Mouse (Mus musculus): ENCODE measurements around the gene Syngr2. TPM values are rescaled to one million over a fixed set of nuclear protein-coding genes. Genes with fewer than 3 reads are reported as not detected.

The Syngr2 gene
- total RNA-seq (2021), result 10 to 100 TPM; 90.3 to 95.1 TPM
- long read RNA-seq, experiment 1, transcript Syngr2-201 (4 exons, 1,520 nt), result major isoform, 137 of 144 reads
- long read RNA-seq, experiment 1, partial matches to known transcripts, result 3 of 144 reads
- long read RNA-seq, experiment 1, other reads (novel, unspliced or antisense), result 0 of 144 reads
- long read RNA-seq, experiment 2, transcript Syngr2-201 (4 exons, 1,520 nt), result major isoform, 141 of 148 reads
- long read RNA-seq, experiment 2, partial matches to known transcripts, result 2 of 148 reads
- long read RNA-seq, experiment 2, other reads (novel, unspliced or antisense), result 1 of 148 reads

DNA sequence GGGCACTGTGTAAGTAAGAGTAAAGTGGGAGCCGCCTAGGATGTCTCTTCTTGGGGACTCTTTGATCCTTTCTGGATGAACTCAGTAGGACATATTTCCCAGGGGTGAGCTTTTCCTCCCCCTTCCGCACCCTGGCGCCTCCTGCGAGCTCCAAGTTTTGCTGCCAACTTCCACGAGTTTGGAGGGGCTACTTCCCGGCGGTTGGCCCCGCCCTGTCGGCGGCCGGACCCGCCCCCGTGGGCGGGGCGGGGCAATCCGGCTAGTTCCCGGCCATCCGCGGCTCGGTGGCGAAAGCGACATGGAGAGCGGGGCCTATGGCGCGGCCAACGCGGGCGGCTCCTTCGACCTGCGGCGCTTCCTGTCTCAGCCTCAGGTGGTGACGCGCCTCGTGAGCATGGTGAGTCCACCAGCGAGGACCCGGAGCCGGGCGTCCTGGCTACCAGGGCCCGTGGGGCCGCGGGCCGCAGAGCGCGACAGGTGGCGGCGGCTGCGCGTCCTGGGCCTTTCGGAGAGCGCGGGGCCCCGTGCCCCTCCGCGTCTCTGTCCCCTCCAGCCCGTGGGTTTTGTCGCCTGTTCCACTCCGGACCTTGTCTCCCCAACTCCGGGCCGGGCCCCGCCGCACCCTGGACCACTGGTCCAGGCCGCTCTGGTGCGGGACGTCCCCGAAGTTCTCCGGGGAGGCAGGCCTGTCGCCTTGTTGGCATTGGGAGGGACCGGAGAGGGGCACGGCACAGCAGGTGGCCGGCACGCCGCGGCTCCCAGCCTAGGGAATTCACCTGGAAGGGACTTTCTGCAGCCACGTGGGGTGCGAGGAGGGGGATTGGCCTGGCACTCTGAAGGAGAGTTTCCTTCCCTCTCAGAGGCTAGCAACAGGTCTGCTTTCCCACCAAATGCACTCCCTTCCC is at the start of gene Syngr2, which contains the start of gene Gm20708:
Gene Syngr2, plus strand, starts transcription at position 262 of the 905 bp plus-strand sequence.
Gene Gm20708, plus strand, starts transcription at position 262 of the 905 bp plus-strand sequence.
- peak; percentile 77 for DNase-seq

DNA sequence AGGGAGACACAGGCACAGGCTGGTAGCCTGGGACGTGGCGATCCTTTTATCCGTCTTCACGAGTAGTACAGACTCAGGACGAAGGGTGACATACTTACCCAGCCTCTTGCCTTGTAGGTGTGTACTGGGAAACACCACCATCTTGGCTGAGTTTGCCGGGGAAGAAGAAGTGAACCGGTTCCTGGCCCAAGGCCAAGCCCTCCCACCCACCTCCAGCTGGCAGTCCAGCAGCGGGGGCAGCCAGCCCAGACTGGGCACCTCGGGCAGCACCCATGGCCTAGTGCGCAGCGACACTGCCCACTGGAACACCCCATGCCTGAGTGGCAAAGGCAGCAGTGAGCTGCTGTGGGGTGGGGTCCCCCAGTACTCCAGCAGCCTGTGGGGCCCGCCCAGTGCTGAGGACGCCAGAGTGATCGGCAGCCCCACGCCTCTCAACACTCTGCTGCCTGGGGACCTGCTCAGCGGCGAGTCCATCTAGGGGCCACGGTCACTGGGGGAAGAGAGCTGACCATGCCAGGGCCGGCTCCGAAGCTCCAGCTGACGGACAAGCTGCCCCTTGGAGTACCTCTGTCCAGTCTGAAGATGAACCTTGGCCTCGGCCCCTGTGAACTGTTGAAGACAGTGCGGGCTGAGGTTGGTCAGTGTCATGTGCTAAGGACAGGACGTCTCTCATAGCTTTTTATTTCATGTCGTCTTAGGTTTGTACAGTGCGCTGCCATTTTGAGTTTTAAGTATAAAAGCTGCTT is 48.9 kb upstream of the Syngr2 start:
- DNase-seq, result no peak

DNA sequence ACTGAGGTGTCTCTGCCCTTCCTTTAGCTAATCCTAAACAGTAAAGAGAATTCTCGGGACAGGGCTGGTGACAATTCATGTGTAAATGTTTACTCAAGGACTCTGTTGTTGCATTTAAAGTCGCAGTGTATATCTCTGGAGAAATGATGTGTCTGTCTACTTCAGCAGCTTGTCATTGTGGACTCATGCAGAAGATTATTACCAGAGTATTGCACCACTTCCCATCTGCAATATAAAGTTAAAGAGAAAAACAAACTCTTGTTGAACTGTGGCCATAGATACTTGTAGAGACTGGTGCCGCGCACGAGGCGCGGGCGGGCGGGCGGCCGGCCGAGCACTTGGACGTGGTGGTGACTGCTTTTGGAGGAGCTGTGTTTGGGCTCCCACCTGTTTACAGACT is 47.7 kb upstream of the Syngr2 start:
- DNase-seq, result no peak

DNA sequence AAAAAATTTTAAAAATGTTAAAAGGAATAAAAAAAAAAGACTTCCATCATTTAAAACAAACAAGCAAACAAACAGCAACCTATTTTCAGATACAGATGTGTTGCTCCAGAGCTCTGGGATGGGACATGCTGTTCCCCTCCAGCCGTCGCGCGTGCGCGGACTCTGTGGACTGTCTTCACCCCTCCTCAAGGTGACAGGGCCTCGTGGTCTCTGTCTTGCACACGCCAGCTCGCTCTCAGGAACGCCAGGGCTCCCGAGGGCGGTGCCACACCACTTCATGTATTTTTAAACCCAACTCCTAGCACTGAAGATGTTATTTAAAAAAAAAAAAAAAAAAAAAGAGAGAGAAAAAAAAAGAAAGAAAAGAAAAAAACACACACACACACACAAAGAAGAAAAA is 47.2 kb upstream of the Syngr2 start:
- DNase-seq, result no peak

DNA sequence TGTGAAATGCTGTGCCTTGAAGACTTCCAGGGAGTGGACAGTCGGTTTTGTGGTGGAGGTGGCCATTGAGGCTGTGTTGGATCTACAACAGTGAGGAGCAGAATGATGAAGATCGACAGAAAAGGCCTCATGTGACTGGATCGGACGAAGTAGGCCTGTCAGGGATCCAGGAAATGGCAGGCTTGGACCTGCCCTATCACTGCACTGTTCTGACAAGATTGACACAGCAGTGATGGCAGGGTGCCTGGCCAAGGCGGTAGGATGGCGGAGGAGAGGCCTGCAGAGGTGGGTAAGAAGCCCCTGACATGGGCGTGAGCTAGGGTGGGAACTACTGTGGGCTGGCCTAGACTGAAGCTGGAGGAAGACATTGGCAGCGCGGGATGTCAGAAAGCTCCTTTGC is 45.1 kb upstream of the Syngr2 start:
- no peak for DNase-seq

DNA sequence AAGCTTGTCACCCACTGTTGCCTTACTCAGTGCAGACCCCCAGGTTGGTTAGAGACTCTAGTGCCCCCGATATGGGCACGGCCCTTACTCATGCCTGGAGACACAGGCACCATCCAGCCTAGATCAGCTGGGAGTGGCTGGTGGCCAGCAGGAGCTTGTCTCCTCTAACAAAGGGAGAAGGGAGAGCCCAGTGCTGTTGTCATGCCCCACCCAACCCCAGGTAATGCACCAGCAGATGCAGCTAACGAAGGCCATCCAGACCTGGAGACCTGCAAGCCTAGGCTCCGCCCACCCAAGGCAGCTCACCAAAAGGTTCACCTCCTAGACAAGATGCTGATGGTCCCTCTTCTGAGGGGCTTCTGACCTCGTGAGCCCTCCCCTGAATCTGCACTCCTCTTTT is 44.1 kb upstream of the Syngr2 start:
- no peak for DNase-seq

DNA sequence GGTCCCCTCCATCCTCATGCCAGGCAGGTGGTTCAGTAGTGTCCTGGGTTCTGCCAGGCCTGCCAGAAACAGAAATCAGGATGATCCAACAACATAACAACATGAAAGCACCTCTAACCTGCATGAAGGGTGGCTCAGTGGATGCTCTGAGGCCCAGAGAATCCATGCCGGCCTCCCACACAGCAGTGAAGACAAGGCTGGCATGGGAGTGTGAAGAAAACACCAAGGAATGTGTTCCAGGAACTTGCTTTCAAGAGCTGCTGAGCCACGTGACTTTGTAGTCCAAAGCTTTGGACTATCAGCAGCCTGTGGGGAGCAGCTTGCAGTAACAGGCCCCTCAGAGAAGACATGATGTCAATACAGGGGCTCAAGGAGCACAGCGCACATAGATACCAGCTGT is 43.2 kb upstream of the Syngr2 start:
- DNase-seq, result no peak

DNA sequence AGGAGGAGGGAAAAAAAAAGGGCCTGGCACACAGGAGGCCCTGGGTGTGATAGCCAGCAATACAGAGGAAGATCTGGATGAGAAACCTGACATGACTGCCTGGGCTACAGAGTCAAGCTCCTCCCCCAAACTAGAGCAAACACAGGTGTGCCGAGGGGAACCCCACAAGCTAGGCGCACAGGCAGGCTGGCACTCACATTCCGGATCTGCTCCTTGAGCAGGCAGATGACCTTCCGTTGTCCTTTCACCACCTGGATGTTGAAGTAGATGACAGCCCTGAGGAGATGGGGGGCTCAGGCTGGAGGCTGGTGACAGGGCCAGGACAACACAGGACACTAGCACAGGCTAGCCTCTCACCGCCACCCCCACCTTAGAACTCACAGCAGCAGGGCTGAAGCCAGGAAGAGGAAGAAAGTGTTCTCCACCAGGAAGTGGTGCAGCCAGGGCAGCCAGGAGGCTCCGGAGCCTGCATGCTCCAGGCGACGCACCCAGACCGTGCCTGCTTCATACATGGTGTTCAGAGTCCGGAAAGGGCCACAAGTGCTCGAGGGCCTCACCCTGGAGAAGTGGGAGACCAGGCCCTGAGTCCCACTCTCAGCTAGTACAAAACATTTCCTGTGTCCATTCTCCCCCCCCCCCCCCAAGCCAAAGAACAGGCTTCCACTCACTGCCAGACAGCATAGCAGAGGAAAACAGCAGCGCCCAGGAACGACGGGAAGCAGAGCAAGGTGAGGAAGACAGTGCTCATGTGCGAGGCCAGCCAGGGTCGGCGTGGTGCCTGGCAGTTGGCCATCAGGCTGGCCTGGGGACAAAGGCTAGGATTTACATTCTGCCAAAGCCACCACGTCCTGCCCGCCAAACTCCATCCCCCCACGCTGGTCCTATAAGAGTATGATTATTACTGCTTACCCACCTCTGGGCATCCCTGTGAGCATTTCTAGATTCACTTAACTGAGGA is 40.5 kb upstream of the Syngr2 start:
- no peak for DNase-seq

DNA sequence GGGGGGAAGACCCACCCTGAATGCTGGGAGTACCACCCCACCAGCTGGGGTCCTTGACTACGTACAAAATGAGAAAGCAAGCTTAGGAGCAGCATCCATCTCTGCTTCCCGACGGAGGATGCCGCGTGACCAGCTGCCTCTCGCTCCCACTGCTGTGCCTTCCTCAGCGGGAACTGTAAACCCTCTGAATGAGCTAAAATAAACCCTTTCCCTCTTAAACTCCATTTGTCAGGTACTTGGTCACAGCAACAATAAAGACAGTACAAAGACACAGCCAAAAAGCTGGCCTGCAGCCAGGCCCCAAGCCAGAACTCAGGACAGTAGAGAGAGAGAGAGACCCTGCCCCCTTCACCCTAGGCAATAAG is 39.8 kb upstream of the Syngr2 start:
- no peak for DNase-seq

DNA sequence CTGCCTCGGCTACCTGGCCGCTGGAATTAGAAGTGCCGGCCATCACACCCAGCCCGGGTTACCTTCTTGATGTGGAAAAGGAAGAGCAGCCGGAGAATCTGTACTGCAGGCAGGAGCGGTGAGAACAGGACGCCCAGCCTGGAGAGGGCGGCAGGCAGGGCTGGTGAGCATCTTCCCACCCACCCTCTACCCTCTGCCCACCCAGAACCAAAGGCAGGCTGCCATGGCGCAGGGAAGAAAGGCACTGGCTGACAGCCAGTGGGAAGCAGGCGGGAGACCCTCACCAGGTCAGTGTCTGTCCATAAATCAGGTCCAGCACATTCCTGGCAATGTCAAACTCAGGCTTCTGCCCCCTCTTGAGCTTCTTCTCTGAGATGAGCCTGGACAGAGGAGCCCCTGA is 39.1 kb upstream of the Syngr2 start:
- DNase-seq, result no peak

DNA sequence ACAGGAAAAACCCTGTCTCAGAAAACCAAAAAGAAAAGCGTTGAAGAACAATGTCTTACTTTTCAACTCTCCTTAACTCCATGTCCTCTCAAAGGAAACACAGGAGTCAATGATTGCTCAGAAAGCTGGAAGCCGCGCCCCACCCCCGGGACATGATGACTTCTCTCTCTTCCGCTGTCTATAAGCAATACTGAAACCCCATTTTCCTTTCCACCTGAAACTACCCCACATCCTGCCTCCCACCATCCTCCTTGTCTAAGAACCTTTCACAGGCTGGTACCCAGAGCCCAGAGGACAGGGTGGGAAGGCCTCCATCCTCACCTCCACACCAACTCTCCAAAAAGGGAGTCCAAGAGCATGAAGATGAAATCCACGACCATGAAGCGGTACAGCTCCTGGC is 37.1 kb upstream of the Syngr2 start:
- DNase-seq, result no peak

DNA sequence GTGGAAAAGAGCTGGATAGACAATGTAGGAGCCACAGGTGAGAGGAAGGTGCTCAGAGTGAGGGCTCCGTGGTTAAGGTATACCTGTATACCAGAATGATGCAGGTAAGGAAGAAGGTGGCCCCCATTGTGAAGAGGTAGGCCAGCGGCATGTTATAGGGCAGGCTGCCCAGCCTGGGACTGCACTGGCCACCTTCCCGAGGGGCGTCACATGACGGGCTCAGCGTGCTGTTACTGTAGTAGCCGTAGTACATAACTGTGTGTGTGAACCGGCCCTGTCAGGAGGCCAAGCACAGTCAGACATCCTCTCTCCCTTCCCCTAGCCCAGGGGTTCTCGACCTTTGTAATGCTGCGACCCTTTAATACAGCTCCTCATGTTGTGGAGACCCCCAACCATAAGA is 34.5 kb upstream of the Syngr2 start:
- DNase-seq, result no peak

DNA sequence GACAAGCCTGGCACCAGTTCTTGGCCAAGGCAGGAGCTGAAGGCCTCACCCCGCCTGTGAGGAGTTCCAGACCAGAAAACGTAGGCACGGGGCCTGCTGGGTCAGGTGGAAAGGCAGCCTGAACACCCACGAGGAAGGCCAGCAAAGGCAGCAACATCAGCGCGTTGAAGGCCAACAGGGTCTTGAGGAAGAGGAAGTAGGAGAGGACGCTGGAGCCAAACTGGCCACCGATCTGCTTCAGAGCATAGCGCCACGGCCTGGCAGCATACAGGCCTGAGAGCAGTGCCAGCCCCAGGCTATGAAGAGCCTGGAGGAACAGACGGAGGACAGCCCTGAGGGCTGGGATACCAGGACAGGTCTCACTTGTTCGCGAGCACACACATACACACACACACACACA is 33.9 kb upstream of the Syngr2 start:
- DNase-seq, result no peak

DNA sequence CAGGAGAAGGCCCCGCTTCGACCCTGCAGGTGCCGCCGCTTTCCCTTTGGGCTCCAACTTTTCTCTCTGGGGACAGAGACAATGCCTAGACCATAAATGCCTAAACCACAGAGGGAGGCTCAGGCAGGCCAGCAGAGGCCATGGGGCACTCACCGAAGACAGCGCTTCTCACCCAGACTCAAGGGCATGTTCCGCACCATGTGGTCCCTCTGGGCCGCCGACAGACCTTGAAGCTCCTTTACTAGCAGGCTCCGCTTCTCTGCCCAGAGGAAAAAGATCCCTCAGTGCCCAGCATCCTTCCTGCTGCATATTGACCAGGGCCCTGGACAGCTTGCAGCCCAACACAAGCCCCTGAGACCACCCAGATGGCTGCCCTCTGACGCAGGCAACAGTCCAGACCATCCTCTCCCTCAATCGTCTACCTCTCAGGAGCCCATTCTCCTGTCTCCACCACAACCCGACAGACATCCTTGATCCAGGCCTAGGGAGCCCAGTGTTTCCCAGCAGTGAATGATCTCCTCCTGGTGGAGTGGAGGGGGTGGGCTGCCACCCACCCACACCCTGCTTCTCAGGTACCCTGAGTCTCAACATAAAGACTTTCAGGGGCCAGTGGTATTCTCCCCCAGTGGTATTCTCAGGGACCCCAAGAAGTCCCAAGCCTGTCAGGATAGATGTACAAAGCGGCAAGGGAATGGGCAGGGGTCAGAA is 33.2 kb upstream of the Syngr2 start:
- no peak for DNase-seq

DNA sequence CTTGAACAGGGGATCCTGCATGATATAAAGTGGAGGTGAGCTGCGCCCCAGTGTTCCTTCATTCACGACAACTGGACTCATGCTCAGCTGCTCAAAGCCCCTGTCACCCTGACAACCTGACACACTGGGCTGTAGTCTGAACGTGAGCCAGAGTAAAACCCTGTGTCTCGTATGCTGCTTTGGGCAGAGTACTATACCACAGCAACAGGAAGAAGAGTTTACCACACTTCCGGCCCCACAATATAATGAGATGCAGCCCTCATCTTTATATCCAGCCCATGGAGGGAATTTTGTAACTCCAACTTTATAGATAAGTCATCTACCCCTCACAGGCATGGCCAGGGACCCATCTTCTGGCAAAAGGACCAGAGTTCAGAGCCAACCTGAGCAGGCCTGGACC is 32.4 kb upstream of the Syngr2 start:
- no peak for DNase-seq

DNA sequence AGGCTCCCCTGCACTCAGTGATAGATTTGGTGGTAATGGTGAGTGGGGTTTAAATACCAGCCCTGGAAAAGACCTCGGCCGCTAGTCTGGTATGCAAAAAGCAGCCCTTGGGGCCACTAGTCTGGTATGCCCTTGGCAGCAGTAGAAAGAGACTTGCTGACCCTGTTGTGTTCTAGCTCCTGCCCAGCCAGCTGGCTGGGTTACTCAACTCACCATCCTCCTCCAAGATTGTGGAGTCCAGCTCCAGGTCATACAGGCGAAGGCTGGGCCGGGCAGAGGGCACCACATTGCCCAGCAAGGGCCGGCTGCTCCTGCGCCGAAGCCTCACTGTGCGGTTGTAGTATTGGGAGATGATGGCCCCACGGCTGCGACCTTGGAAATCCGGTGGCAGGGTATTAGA is 31.4 kb upstream of the Syngr2 start:
- DNase-seq, result no peak

DNA sequence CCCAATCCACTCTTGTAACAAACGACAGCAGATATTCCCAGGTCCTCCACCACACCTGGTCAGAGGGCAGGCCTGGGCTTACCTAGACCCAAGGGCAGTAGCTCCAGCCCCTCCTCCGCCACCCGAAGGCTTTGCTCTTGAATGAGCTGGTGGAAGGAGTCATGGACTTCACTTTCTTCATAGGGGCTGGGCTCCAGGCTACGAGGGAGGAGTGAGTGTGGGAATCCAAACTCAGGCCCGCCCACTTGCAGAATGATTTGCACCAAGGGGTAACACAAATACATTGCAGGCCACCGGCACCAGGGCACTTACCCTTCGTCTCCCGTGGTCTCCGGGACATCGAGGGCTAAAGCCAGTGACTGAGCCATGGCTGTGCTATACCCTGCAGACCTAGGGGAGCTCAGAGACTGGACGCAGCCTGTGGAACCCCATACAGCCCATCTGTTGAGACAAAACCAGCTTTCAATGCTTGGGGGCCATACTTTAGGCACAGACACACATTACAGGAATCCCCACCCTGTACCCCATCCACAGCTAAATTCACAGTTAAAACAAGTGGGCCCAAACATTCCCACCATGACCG is 30.5 kb upstream of the Syngr2 start:
- DNase-seq, result no peak

DNA sequence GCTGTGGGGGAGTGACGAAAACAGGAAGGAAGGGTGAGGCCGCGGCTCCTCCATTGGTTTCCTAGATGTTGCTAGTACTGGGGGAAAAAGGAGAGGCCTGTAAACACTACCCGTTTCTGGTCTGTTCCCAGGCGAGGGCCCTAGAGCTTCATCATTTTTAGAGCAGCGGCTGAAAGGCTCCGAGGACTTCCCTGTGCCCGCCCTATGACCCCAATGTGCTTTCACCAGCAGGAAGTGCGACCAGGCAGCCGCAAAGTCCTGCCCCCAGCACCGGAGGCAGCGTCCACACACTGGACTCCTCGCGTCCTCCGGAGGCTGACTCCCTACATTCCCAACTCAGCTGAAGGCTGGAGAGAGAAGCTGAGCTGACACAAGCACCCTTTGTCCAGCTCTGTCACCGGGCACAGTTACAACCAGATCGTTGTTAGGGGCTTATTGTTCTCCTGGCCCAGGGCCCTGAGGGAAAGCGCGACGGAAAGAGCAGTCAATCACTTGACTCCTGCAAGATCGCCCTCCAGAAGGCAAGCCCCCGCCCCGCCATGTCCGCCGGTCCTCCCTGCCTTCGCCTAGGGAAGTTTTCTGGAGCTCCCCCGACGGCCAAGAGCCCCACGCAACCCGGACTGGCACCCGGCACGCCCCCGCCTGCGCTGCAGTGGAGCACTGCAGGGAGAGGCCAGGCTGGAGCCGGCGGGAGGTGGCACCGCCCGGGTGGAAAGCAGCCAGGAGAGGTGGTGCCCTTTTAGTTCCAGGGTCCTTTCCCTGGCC is 29.9 kb upstream of the Syngr2 start:
- DNase-seq, result peak; percentile 64

DNA sequence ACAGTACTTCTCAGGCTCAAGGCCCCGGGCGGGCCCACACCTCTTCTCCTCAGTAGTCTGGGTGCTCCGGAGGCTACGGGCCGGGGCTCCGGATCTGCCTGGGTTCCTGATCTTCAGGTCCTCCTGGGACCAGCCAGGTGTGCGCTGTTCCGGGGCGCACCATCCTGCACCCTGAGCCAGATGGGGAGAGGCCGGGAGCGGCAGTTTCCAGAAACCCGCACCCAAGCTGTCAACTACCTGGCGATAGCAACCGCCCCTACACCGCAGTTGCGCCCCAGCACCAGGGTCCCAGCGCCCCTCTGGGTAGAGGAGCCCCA is 29.3 kb upstream of the Syngr2 start:
- no peak for DNase-seq

DNA sequence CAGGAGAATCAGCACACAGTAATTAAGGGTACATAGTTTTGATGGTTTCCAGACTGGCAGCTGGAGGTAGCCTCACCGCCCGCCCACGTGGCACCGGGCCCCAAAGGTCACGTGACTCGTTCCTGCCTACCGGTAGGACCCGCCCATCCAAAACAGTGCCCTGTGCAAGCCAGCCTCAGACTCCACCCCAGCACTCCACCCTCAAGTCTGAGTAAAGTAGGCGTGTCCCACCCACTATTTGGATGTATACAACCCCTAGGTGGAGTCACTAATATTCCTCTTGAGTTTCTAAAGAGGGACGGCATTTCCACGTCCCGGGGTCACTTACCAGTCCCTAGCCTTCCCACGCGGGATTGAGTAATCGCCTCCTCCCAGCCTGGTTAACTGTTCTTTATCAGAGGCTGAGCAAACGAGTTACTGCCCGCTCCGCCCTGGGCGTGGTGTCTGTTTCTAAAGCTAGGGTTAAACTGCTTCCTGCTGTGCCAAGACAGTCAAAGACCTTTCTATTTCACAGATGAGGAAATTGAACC is 28.8 kb upstream of the Syngr2 start:
- peak; percentile 82 for DNase-seq

All from gastrocnemius, postnatal 10 days (tissue).